Mouse (Mus musculus): ENCODE measurements around the gene Vav2. TPM values are rescaled to one million over a fixed set of nuclear protein-coding genes. Genes with fewer than 3 reads are reported as not detected.

The Vav2 gene
- polyA plus RNA-seq, 1 experiment from 2014 or later, result 5.9 TPM

GRCm38 (mm10) chr2:27343984-27344453 lies 82.8 kb downstream of the Vav2 start:
- no peak overlapping the region for H3K4me3 ChIP-seq (ENCODE audit: low read depth, low read length)
- peaks cover 11% of the 10 kb centered on the region for H3K4me1 ChIP-seq (ENCODE audit: control insufficient read depth, low read depth, low read length)
- WGBS (ENCODE audit: insufficient replicate concordance), result 21% methylated on average over 12 of the region's 12 CpGs
- H3K27ac ChIP-seq (ENCODE audit: low read length), result no peak overlapping the region
- no peaks in the 10 kb centered on the region for H3K27me3 ChIP-seq (ENCODE audit: control insufficient read depth, insufficient read depth, low read depth, low read length)
- H3K9ac ChIP-seq (ENCODE audit: low read depth, low read length), result no peak overlapping the region
- H3K9me3 ChIP-seq (replicated peaks; ENCODE audit: control insufficient read depth, low read length), result no peaks in the 10 kb centered on the region
- H3K36me3 ChIP-seq (ENCODE audit: control insufficient read depth, insufficient read depth), result no peaks in the 10 kb centered on the region
- no peak overlapping the region; the same call in 1 of the 2 replicates for H3K4me2 ChIP-seq (ENCODE audit: low read depth, low read length)
- peak; percentile 48 for ATAC-seq (ENCODE audit: low read depth)

GRCm38 (mm10) chr2:27340682-27341081 lies 86.2 kb downstream of the Vav2 start:
- peaks cover 16% of the 10 kb centered on the region for H3K4me1 ChIP-seq (ENCODE audit: control insufficient read depth, low read depth, low read length)
- no peak overlapping the region for H3K4me3 ChIP-seq (ENCODE audit: low read depth, low read length)
- no peak overlapping the region for H3K4me2 ChIP-seq (ENCODE audit: low read depth, low read length)
- ATAC-seq (ENCODE audit: low read depth), result no peak
- H3K9ac ChIP-seq (ENCODE audit: low read depth, low read length), result no peak overlapping the region
- WGBS (ENCODE audit: insufficient replicate concordance), result 74% methylated on average over 6 of the region's 6 CpGs
- H3K9me3 ChIP-seq (replicated peaks; ENCODE audit: control insufficient read depth, low read length), result no peaks in the 10 kb centered on the region
- H3K27ac ChIP-seq (ENCODE audit: low read length), result no peak overlapping the region
- H3K36me3 ChIP-seq (ENCODE audit: control insufficient read depth, insufficient read depth), result no peaks in the 10 kb centered on the region
- H3K27me3 ChIP-seq (ENCODE audit: control insufficient read depth, insufficient read depth, low read depth, low read length), result no peaks in the 10 kb centered on the region

DNA sequence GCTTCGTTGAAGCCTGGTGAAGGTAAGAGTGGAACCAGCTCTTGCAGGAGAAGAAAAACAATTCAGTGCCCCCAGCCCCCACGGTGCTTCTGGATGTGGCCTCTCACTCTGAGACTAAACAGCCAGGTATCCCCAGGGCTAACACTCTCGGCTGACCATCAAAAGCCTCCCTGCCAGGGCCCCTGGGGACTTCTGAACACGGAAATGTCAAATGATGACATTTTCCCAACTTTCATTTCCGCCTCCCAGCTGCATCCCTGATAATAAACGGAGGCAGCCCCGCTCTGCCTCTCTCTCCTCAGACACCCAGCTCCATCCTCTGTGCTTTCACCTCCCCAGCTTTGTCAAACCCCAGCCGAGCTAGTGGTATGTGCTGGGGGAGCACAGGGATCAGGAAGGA lies 87.8 kb downstream of the Vav2 start:
- H3K27ac ChIP-seq (ENCODE audit: low read length), result no peak overlapping the region
- H3K4me2 ChIP-seq (ENCODE audit: low read depth, low read length), result no peak overlapping the region
- no peak overlapping the region for H3K9ac ChIP-seq (ENCODE audit: low read depth, low read length)
- no peaks in the 10 kb centered on the region for H3K27me3 ChIP-seq (ENCODE audit: control insufficient read depth, insufficient read depth, low read depth, low read length)
- ATAC-seq (ENCODE audit: low read depth), result no peak
- H3K9me3 ChIP-seq (replicated peaks; ENCODE audit: control insufficient read depth, low read length), result no peaks in the 10 kb centered on the region
- H3K36me3 ChIP-seq (ENCODE audit: control insufficient read depth, insufficient read depth), result no peaks in the 10 kb centered on the region
- no peak overlapping the region for H3K4me3 ChIP-seq (ENCODE audit: low read depth, low read length)
- WGBS (ENCODE audit: insufficient replicate concordance), result 59% methylated on average over 8 of the region's 8 CpGs
- H3K4me1 ChIP-seq (ENCODE audit: control insufficient read depth, low read depth, low read length), result peaks cover 12% of the 10 kb centered on the region

DNA sequence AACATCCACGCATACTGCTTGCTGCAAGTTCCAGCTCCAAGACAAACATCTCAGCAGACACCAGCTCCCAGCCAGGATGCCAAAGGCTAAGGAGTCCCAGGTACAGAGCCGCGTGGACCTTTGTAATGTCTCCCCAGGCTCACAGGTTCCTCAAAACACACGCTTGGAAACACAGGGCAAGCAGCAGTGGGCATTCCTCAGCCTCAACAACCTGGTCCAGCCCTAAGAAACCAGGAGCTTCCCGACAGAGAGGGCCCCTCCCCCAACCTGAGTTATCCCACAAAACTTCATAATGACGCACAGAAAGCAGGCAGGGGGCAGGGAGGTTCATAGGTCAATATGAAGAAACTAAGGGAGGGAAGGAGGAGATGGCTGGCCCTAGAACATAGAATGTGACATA lies 89.6 kb downstream of the Vav2 start:
- Histone ChIP-seq H3K36me3 (ENCODE audit: control insufficient read depth, insufficient read depth) (no peaks in the 10 kb centered on the region), H3K9ac (ENCODE audit: low read depth, low read length) (no peak overlapping the region), H3K27me3 (ENCODE audit: control insufficient read depth, insufficient read depth, low read depth, low read length) (no peaks in the 10 kb centered on the region), H3K4me2 (ENCODE audit: low read depth, low read length) (no peak overlapping the region), H3K27ac (ENCODE audit: low read length) (no peak overlapping the region), H3K9me3 (replicated peaks; ENCODE audit: control insufficient read depth, low read length) (no peaks in the 10 kb centered on the region), H3K4me3 (ENCODE audit: low read depth, low read length) (no peak overlapping the region), H3K4me1 (ENCODE audit: control insufficient read depth, low read depth, low read length) (peaks cover 5% of the 10 kb centered on the region)
- 59% methylated on average over 6 of the region's 6 CpGs for WGBS (ENCODE audit: insufficient replicate concordance)
- no peak for ATAC-seq (ENCODE audit: low read depth)

DNA sequence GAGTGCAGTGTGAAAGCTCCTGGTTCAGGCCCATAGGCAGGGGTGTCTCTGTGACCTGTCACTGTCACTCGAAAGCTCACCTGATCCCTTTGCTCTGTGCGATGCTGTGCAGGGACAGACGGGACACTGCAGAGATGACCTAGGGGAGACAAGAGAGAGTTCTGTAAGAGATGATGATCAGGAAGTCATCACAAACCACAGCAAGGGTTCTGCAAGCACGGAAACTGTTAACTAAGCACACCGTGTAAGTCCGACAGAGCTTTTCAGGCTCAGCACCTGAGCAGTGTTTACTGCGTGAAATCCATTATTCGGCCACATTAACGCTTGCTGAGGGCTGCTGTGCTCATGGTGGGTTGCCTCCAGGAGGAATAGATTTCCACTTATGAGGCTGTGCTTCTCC lies 90.2 kb downstream of the Vav2 start:
- Histone ChIP-seq H3K27me3 (ENCODE audit: control insufficient read depth, insufficient read depth, low read depth, low read length) (no peaks in the 10 kb centered on the region), H3K9ac (ENCODE audit: low read depth, low read length) (no peak overlapping the region), H3K27ac (ENCODE audit: low read length) (no peak overlapping the region), H3K36me3 (ENCODE audit: control insufficient read depth, insufficient read depth) (no peaks in the 10 kb centered on the region), H3K4me2 (ENCODE audit: low read depth, low read length) (no peak overlapping the region), H3K4me1 (ENCODE audit: control insufficient read depth, low read depth, low read length) (peaks cover 5% of the 10 kb centered on the region), H3K4me3 (ENCODE audit: low read depth, low read length) (no peak overlapping the region), H3K9me3 (replicated peaks; ENCODE audit: control insufficient read depth, low read length) (no peaks in the 10 kb centered on the region)
- 65% methylated on average over 9 of the region's 9 CpGs for WGBS (ENCODE audit: insufficient replicate concordance)
- no peak for ATAC-seq (ENCODE audit: low read depth)

GRCm38 (mm10) chr2:27334816-27335215 lies 92.0 kb downstream of the Vav2 start:
- WGBS (ENCODE audit: insufficient replicate concordance), result 78% methylated on average over 4 of the region's 4 CpGs

GRCm38 (mm10) chr2:27331560-27331959 lies 95.3 kb downstream of the Vav2 start:
- H3K4me2 ChIP-seq (ENCODE audit: low read depth, low read length), result no peak overlapping the region
- H3K27ac ChIP-seq (ENCODE audit: low read length), result no peak overlapping the region
- H3K9ac ChIP-seq (ENCODE audit: low read depth, low read length), result no peak overlapping the region
- H3K4me1 ChIP-seq (ENCODE audit: control insufficient read depth, low read depth, low read length), result peaks cover 16% of the 10 kb centered on the region
- no peaks in the 10 kb centered on the region for H3K27me3 ChIP-seq (ENCODE audit: control insufficient read depth, insufficient read depth, low read depth, low read length)
- 57% methylated on average over 5 of the region's 5 CpGs for WGBS (ENCODE audit: insufficient replicate concordance)
- no peak overlapping the region for H3K4me3 ChIP-seq (ENCODE audit: low read depth, low read length)
- ATAC-seq (ENCODE audit: low read depth), result no peak
- no peaks in the 10 kb centered on the region for H3K9me3 ChIP-seq (replicated peaks; ENCODE audit: control insufficient read depth, low read length)
- H3K36me3 ChIP-seq (ENCODE audit: control insufficient read depth, insufficient read depth), result no peaks in the 10 kb centered on the region

More at GRCm38 (mm10) chr2:27334816-27335215, 92.0 kb downstream of the Vav2 start:
- no peak overlapping the region for H3K4me3 ChIP-seq (ENCODE audit: low read depth, low read length)
- H3K4me2 ChIP-seq (ENCODE audit: low read depth, low read length), result no peak overlapping the region
- peaks cover 5% of the 10 kb centered on the region for H3K4me1 ChIP-seq (ENCODE audit: control insufficient read depth, low read depth, low read length)
- H3K9me3 ChIP-seq (replicated peaks; ENCODE audit: control insufficient read depth, low read length), result no peaks in the 10 kb centered on the region
- no peak overlapping the region for H3K9ac ChIP-seq (ENCODE audit: low read depth, low read length)
- H3K27ac ChIP-seq (ENCODE audit: low read length), result no peak overlapping the region
- no peaks in the 10 kb centered on the region for H3K36me3 ChIP-seq (ENCODE audit: control insufficient read depth, insufficient read depth)
- no peaks in the 10 kb centered on the region for H3K27me3 ChIP-seq (ENCODE audit: control insufficient read depth, insufficient read depth, low read depth, low read length)
- no peak for ATAC-seq (ENCODE audit: low read depth)

DNA sequence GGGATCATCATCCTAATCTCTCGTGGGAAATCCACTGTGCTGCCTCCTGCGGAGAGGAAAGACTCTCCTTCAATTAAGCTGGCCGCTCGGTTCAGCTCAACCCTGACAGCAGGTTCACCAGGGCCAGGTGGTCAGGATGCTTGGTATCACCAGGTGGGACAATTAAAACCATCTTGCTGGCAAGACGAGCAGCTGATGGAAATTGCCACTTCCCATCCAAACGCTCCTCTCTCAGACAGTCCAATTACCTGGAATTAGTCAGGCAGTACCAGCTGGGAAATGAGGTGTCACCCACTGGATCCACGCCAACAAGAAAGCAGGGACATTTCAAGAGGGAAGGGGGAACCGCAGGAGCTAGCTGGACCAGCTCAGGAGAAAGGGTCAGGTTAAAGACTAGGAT lies 96.4 kb downstream of the Vav2 start:
- Histone ChIP-seq H3K27ac (ENCODE audit: low read length) (no peak overlapping the region), H3K4me2 (ENCODE audit: low read depth, low read length) (no peak overlapping the region), H3K9ac (ENCODE audit: low read depth, low read length) (no peak overlapping the region), H3K4me3 (ENCODE audit: low read depth, low read length) (no peak overlapping the region), H3K9me3 (replicated peaks; ENCODE audit: control insufficient read depth, low read length) (no peaks in the 10 kb centered on the region), H3K4me1 (ENCODE audit: control insufficient read depth, low read depth, low read length) (peaks cover 18% of the 10 kb centered on the region), H3K36me3 (ENCODE audit: control insufficient read depth, insufficient read depth) (no peaks in the 10 kb centered on the region), H3K27me3 (ENCODE audit: control insufficient read depth, insufficient read depth, low read depth, low read length) (no peaks in the 10 kb centered on the region)
- 77% methylated on average over 8 of the region's 8 CpGs for WGBS (ENCODE audit: insufficient replicate concordance)
- ATAC-seq (ENCODE audit: low read depth), result no peak

- no peaks in the 10 kb centered on the region for H3K36me3 ChIP-seq (ENCODE audit: control insufficient read depth, insufficient read depth)
- no peak overlapping the region for H3K27ac ChIP-seq (ENCODE audit: low read length)
- no peaks in the 10 kb centered on the region for H3K27me3 ChIP-seq (ENCODE audit: control insufficient read depth, insufficient read depth, low read depth, low read length)
- no peak overlapping the region for H3K9ac ChIP-seq (ENCODE audit: low read depth, low read length)
- no peaks in the 10 kb centered on the region for H3K9me3 ChIP-seq (replicated peaks; ENCODE audit: control insufficient read depth, low read length)
- peaks cover 18% of the 10 kb centered on the region for H3K4me1 ChIP-seq (ENCODE audit: control insufficient read depth, low read depth, low read length)
- no peak for ATAC-seq (ENCODE audit: low read depth)
- WGBS (ENCODE audit: insufficient replicate concordance), result 73% methylated on average over 10 of the region's 10 CpGs
- H3K4me3 ChIP-seq (ENCODE audit: low read depth, low read length), result no peak overlapping the region
- H3K4me2 ChIP-seq (ENCODE audit: low read depth, low read length), result no peak overlapping the region
Measured at GRCm38 (mm10) chr2:27329386-27330060, 97.3 kb downstream of the Vav2 start.

All from liver, embryonic 16.5 days (tissue).